Mouse (Mus musculus): ENCODE results near the gene Sod1. TPM values are rescaled to one million over a fixed set of nuclear protein-coding genes. Genes with fewer than 3 reads are reported as not detected.
"Not testable (repeated sequence)": the region's sequence is repeated elsewhere in the genome, so short reads cannot be mapped to it uniquely, and the experiment has no call there.

The Sod1 gene
- polyA plus RNA-seq, 1 experiment from 2014 or later = 1,474 TPM

GRCm38 (mm10) chr16:90241875-90242274 lies 21.3 kb downstream of the Sod1 start:
- H3K4me3 ChIP-seq (ENCODE audit: low read depth, low read length) = no peak overlapping the region
- DNase-seq = no peak
- no peak for TF ChIP-seq EP300 (IDR thresholded peaks at IDR 0.05; ENCODE audit: low read depth)
- TF ChIP-seq CTCF (IDR thresholded peaks at IDR 0.05; ENCODE audit: low read depth) = no peak
- H3K9ac ChIP-seq (replicated peaks) = no peak overlapping the region
- H3K4me1 ChIP-seq (ENCODE audit: insufficient read depth) = no peaks in the 10 kb centered on the region; the same call in 1 of the 2 replicates
- ATAC-seq = no peak
- H3K27me3 ChIP-seq (ENCODE audit: insufficient read depth, low read length) = no peaks in the 10 kb centered on the region
- H3K36me3 ChIP-seq (replicated peaks; ENCODE audit: insufficient read depth, low read length) = peaks cover 85% of the 10 kb centered on the region
- 88% methylated on average over 4 of the region's 4 CpGs for WGBS (ENCODE audit: insufficient replicate concordance)
- H3K9me3 ChIP-seq (ENCODE audit: low read length) = no peaks in the 10 kb centered on the region
- H3K4me2 ChIP-seq (ENCODE audit: low read depth, low read length) = no peak overlapping the region
- H3K27ac ChIP-seq (ENCODE audit: low read depth) = no peak overlapping the region

GRCm38 (mm10) chr16:90242426-90243304 lies 22.1 kb downstream of the Sod1 start:
- 84% methylated on average over 17 of the region's 17 CpGs for WGBS (ENCODE audit: insufficient replicate concordance)
- Histone ChIP-seq H3K36me3 (replicated peaks; ENCODE audit: insufficient read depth, low read length) (peaks cover 90% of the 10 kb centered on the region), H3K9ac (replicated peaks) (no peak overlapping the region)

GRCm38 (mm10) chr16:90250099-90250498 lies 29.5 kb downstream of the Sod1 start:
- Histone ChIP-seq H3K9ac (replicated peaks) (no peak overlapping the region), H3K4me2 (ENCODE audit: low read depth, low read length) (no peak overlapping the region), H3K4me3 (ENCODE audit: low read depth, low read length) (no peak overlapping the region), H3K36me3 (replicated peaks; ENCODE audit: insufficient read depth, low read length) (peaks cover 80% of the 10 kb centered on the region), H3K4me1 (ENCODE audit: insufficient read depth) (no peaks in the 10 kb centered on the region), H3K27me3 (ENCODE audit: insufficient read depth, low read length) (no peaks in the 10 kb centered on the region), H3K27ac (ENCODE audit: low read depth) (no peak overlapping the region), H3K9me3 (ENCODE audit: low read length) (no peaks in the 10 kb centered on the region)
- 93% methylated on average over 7 of the region's 7 CpGs for WGBS (ENCODE audit: insufficient replicate concordance)
- ATAC-seq = no peak
- no peak for DNase-seq
- TF ChIP-seq EP300 (IDR thresholded peaks at IDR 0.05; ENCODE audit: low read depth) (no peak), CTCF (IDR thresholded peaks at IDR 0.05; ENCODE audit: low read depth) (no peak)

More at GRCm38 (mm10) chr16:90242426-90243304, 22.1 kb downstream of the Sod1 start:
- ATAC-seq (no peak), DNase-seq (no peak)
- Histone ChIP-seq H3K27ac (ENCODE audit: low read depth) (no peak overlapping the region), H3K9me3 (ENCODE audit: low read length) (no peaks in the 10 kb centered on the region), H3K4me2 (ENCODE audit: low read depth, low read length) (no peak overlapping the region), H3K27me3 (ENCODE audit: insufficient read depth, low read length) (no peaks in the 10 kb centered on the region), H3K4me3 (ENCODE audit: low read depth, low read length) (no peak overlapping the region), H3K4me1 (ENCODE audit: insufficient read depth) (no peaks in the 10 kb centered on the region)
- TF ChIP-seq CTCF (IDR thresholded peaks at IDR 0.05; ENCODE audit: low read depth) (no peak), EP300 (IDR thresholded peaks at IDR 0.05; ENCODE audit: low read depth) (no peak)

GRCm38 (mm10) chr16:90251256-90251655 lies 30.7 kb downstream of the Sod1 start:
- not testable (repeated sequence) for H3K9ac ChIP-seq (replicated peaks); H3K27ac ChIP-seq (ENCODE audit: low read depth); ATAC-seq; H3K9me3 ChIP-seq (ENCODE audit: low read length); H3K4me2 ChIP-seq (ENCODE audit: low read depth, low read length); H3K4me1 ChIP-seq (ENCODE audit: insufficient read depth); H3K4me3 ChIP-seq (ENCODE audit: low read depth, low read length); H3K27me3 ChIP-seq (ENCODE audit: insufficient read depth, low read length); DNase-seq
- WGBS (ENCODE audit: insufficient replicate concordance) = 93% methylated on average over 3 of the region's 3 CpGs
- H3K36me3 ChIP-seq (replicated peaks; ENCODE audit: insufficient read depth, low read length) = peaks cover 75% of the 10 kb centered on the region

- no peak for ATAC-seq
- no peak for TF ChIP-seq EP300 (IDR thresholded peaks at IDR 0.05; ENCODE audit: low read depth)
- TF ChIP-seq CTCF (IDR thresholded peaks at IDR 0.05; ENCODE audit: low read depth) = no peak
- DNase-seq = no peak
- Histone ChIP-seq H3K27ac (ENCODE audit: low read depth) (no peak overlapping the region), H3K9me3 (ENCODE audit: low read length) (no peaks in the 10 kb centered on the region), H3K4me2 (ENCODE audit: low read depth, low read length) (no peak overlapping the region), H3K36me3 (replicated peaks; ENCODE audit: insufficient read depth, low read length) (peaks cover 77% of the 10 kb centered on the region), H3K27me3 (ENCODE audit: insufficient read depth, low read length) (no peaks in the 10 kb centered on the region), H3K4me3 (ENCODE audit: low read depth, low read length) (no peak overlapping the region), H3K4me1 (ENCODE audit: insufficient read depth) (no peaks in the 10 kb centered on the region), H3K9ac (replicated peaks) (no peak overlapping the region)
- WGBS (ENCODE audit: insufficient replicate concordance) = 95% methylated on average over 2 of the region's 2 CpGs
Observed at GRCm38 (mm10) chr16:90252521-90252920, 32.0 kb downstream of the Sod1 start.

GRCm38 (mm10) chr16:90258950-90259349 lies 38.4 kb downstream of the Sod1 start:
- Histone ChIP-seq H3K9ac (replicated peaks) (no peak overlapping the region), H3K4me2 (ENCODE audit: low read depth, low read length) (no peak overlapping the region), H3K36me3 (replicated peaks; ENCODE audit: insufficient read depth, low read length) (peaks cover 55% of the 10 kb centered on the region), H3K27me3 (ENCODE audit: insufficient read depth, low read length) (no peaks in the 10 kb centered on the region), H3K9me3 (ENCODE audit: low read length) (no peaks in the 10 kb centered on the region), H3K4me3 (ENCODE audit: low read depth, low read length) (no peak overlapping the region), H3K27ac (ENCODE audit: low read depth) (no peak overlapping the region), H3K4me1 (ENCODE audit: insufficient read depth) (peaks cover 8% of the 10 kb centered on the region)
- 74% methylated on average over 7 of the region's 7 CpGs for WGBS (ENCODE audit: insufficient replicate concordance)
- TF ChIP-seq CTCF (IDR thresholded peaks at IDR 0.05; ENCODE audit: low read depth) (no peak), EP300 (IDR thresholded peaks at IDR 0.05; ENCODE audit: low read depth) (no peak)
- ATAC-seq (no peak), DNase-seq (no peak)

Measured in liver, postnatal 0 days (tissue).